Mouse (Mus musculus) gastrocnemius, adult 8-10 months (tissue): ENCODE results near the gene Gm47283. TPM values are rescaled to one million over a fixed set of nuclear protein-coding genes. Genes with fewer than 3 reads are reported as not detected.
A peak's percentile ranks its signal among the peaks of the same experiment; 100 is the strongest.
"Not testable (repeated sequence)": the region's sequence is repeated elsewhere in the genome, so short reads cannot be mapped to it uniquely, and the experiment has no call there.

Source experiments
- DNase-seq, 2 experiments: peaks; one replicate each; pipeline ENCODE4 v3.0.0; 2022; ENCODE audit warnings: low spot score in 2 of 2
- total RNA-seq, 4 experiments: library from RNA; stranded (reverse); gene quantifications; 2 replicates each; pipeline ENCODE4 v1.2.4; 2022

Gene Gm47283
- total RNA-seq: not detected

GRCm38 (mm10) chrY:90784438-90784837, at the start of gene Gm47283:
Gm47283 (plus strand) TSS chrY:90784738.
- DNase-seq: not testable (repeated sequence)

DNA sequence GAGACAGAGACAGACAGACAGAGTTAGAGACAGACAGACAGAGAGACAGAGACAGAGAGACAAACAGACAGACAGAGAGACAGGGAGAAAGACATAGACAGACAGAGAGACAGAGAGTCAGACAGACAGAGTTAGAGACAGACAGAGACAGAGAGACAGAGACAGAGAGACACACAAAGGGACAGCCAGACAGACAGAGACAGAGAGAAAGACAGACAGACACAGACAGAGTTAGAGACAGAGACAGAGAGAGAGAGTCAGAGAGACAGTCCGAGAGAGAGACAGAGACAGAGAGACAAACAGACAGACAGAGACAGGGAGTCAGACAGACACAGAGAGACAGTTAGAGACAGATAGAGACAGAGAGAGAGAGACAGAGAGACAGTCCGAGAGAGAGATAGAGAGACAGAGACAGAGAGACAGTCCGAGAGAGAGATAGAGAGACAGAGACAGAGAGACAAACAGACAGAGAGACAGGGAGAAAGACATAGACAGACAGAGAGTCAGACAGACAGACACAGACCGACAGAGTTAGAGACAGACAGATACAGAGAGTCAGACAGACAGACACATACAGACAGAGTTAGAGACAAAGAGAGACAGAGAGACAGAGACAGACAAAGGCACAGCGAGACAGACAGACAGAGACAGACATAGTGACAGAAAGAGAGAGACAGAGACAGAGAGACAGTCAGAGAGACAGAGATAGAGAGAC, 49.2 kb upstream of the Gm47283 start:
- DNase-seq: not testable (repeated sequence)

DNA sequence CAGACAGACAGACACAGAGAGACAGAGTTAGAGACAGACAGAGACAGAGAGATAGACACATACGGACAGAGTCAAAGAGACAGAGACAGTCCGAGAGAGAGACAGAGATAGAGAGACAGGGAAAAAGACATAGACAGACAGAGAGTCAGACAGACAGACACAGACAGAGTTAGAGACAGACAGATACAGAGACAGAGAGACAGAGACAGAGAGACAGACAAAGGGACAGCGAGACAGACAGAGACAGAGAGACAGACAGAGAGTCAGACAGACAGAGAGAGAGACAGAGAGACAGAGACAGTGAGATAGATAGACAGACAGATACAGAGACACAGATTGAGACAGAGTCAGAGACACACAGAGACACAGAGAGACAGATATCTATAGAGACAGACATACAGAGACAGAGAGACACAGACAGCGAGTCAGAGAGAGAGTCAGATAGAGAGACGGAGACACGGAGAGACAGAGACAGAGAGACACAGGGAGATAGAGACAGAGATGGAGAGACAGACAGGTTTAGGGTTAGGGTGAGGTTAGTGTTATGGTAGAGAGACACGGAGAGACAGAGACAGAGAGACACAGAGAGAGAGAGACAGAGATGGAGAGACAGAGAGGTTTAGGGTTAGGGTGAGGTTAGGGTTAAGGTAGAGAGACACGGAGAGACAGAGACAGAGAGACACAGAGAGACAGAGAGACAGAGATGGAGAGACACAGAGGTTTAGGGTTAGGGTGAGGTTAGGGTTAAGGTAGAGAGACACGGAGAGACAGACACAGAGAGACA, 48.1 kb upstream of the Gm47283 start:
- DNase-seq: not testable (repeated sequence)

- DNase-seq: peak in 1 of 2 experiments; percentile 2
These were observed 46.7 kb upstream of the Gm47283 start for GRCm38 (mm10) chrY:90737606-90738430.

GRCm38 (mm10) chrY:90738431-90738680, 46.2 kb upstream of the Gm47283 start:
- peak in 1 of 2 experiments; percentile 2 for DNase-seq

DNA sequence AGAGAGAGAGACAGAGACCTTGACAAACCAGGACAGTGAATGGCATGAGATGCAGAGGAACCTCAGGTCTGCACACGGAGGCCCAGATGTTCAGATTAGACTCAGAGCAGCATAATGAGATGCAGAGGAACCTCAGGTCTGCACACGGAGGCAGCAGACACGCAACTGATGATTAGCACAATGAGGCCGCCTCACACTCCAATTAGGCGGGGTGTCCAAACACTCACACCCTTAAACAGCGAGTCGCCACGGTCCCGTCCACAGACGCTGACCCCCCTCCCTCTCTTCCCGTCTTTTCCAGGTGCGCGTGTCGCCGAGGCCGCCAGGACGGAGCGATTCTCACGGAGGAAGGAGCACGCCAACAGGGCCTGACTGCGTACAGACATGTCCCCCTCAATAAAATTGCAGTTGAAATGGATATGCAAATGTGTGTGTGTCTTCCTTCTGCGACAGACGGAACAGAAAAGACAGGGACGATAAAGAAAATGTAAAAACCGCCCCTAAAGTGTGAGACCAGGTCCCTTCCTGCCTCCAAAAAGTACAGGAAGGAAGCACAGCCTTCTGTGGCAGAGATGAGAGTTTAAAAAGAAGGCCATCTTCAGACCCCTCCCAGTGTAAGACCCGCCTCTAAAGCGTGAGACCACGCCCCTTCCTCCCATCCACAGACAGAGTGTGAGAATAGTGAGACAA, 45.6 kb upstream of the Gm47283 start:
- peak; percentile 18 to 53 for DNase-seq

- peak; percentile 34 to 37 for DNase-seq
These were observed 45.0 kb upstream of the Gm47283 start for GRCm38 (mm10) chrY:90739531-90740012.

- peak; percentile 28 to 35 for DNase-seq
These were observed 44.5 kb upstream of the Gm47283 start for GRCm38 (mm10) chrY:90740013-90740561.

GRCm38 (mm10) chrY:90741006-90741405, 43.5 kb upstream of the Gm47283 start:
- DNase-seq: peak in 1 of 2 experiments; percentile 14

DNA sequence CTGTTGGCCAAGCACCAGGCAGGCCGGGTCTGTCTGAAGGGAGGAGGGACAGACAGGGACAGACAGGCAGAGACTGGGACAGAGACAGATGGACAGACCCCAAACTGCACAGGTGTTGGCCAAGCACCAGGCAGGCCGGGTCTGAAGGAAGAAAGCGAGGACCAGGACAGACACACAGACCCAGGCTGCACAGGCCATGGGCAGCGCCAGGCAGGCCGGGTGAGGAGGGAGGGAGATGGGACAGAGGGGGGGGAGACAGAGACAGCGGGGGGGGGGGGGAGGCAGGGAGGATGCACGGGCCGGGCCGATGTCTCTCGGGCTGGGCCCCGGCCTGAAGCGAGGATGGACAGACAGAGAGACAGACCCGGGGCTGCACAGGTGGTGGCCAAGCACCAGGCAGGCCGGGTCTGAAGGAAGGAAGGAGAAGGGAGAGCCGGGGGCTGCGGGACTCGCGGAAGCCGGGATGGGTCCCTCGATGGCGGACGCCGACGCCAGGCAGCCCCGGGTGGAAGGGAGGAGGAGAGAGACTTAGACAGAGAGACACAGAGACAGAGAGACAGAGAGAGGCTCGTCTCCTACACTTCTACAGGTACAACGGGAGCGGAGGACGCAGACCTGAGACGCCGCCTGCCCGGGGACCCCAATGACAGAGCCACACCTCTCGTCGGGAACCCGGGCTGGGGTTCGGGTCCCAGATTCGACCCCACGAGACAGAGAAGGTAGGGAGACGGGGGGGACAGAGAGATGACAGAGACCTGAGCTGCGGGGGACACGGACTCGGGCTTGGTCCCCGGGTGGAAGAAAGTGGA, 42.9 kb upstream of the Gm47283 start:
- peak; percentile 1 to 39 for DNase-seq

- peak in 1 of 2 experiments; percentile 2 for DNase-seq
These were observed 42.1 kb upstream of the Gm47283 start for GRCm38 (mm10) chrY:90742261-90743052.

DNA sequence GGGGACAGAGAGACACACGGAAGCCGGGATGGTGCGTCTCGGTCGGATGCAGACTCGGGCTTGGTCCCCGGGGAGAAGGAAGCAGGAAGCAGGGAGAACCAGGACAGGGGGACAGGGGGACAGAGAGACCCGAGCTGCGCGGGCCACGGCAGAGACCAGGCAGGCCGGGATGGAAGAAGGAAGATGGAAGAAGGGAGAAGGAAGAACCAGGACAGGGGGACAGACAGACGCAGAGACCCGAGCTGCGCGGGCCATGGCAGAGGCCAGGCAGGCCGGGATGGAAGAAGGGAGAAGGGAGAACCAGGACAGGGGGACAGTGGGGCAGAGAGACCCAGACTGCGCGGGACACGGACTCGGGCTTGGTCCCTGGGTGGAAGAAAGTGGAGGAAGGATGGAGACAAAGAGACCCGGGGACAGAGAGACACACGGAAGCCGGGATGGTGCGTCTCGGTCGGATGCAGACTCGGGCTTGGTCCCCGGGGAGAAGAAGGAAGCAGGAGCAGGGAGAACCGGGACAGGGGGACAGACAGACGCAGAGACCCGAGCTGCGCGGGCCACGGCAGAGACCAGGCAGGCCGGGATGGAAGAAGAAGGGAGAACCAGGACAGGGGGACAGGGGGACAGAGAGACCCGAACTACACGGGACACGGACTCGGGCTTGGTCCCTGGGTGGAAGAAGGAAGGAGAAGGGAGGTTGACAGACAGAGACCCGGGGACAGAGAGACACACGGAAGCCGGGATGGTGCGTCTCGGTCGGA, 41.3 kb upstream of the Gm47283 start:
- peak; percentile 1 to 4 for DNase-seq

GRCm38 (mm10) chrY:90743811-90744220, 40.7 kb upstream of the Gm47283 start:
- peak in 1 of 2 experiments; percentile 2 for DNase-seq

DNA sequence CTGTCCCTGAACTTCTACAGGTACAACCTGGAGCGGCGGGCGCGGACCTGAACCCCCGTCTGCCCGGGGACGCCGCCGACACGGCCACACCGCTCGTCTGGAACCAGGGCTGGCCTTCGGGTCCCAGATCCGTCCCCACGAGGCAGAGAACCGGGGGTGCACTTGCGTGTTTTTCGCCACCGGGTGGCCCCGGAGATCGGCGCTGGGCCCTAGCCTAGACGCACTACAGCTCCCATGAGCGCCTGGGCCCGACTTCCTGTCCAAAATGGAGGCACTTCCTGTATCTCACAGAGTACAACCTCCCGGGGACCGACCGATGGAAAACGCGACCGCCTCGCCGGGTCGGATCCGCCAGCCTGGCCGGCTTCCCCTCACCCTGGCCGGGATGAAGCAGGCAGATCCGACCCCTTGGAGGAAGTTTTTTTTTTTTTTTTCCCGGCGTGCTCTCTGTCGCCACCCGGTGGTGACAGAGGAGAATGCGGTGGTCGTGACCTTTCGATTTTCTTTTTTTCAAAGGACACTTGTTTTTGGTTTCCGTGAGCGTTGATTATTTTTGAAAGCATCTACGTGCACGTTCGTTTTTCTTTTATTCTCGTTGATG, 40.1 kb upstream of the Gm47283 start:
- peak; percentile 56 to 94 for DNase-seq

GRCm38 (mm10) chrY:90745256-90745655, 39.3 kb upstream of the Gm47283 start:
- DNase-seq: not testable (repeated sequence)

DNA sequence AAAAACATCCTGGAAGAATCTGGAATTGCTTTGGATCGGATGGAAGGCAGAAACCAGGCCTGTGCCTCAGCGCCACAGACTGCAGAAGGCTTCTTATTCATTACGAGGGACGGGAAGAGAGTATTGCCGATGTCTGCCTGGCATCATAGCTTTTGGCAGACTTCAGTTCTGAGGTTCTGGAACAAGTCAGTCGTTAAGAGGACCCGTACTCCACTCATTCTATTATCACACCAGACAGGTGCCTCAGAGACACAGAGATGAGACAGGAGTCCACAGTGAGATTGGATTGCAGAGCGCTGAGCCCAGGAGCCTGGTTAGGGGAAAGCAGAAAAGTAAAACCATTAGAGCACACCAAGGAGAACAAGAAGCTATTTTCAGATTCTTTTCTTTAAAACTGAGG, 29.8 kb upstream of the Gm47283 start, which contains the start of gene Gm21860:
Gene Gm21860, minus strand, starts transcription at position 101 of the 400 bp plus-strand sequence.
- DNase-seq: not testable (repeated sequence)

DNA sequence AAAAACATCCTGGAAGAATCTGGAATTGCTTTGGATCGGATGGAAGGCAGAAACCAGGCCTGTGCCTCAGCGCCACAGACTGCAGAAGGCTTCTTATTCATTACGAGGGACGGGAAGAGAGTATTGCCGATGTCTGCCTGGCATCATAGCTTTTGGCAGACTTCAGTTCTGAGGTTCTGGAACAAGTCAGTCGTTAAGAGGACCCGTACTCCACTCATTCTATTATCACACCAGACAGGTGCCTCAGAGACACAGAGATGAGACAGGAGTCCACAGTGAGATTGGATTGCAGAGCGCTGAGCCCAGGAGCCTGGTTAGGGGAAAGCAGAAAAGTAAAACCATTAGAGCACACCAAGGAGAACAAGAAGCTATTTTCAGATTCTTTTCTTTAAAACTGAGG, 54.5 kb downstream of the Gm47283 start, which contains the start of gene Gm21748:
Gene Gm21748, minus strand, starts transcription at position 101 of the 400 bp plus-strand sequence.
- not testable (repeated sequence) for DNase-seq
